Mouse (Mus musculus) central nervous system, embryonic 18 days (tissue): ENCODE measurements around the gene Zfp148. TPM values are rescaled to one million over a fixed set of nuclear protein-coding genes. Genes with fewer than 3 reads are reported as not detected.

Experiments
- polyA plus RNA-seq: library from polyadenylated mRNA; depleted of rRNA; stranded (reverse); fragments of >200 nt; gene quantifications from 2 replicates; pipeline ENCODE4 v1.2.3, GENCODE M21; 2012; rRNA removed

The Zfp148 gene
- 27.4 and 28.1 TPM in 2 replicates for polyA plus RNA-seq

GRCm38 (mm10) chr16:33379944-33380881, at the start of gene Zfp148:
Gene Zfp148 (plus strand): TSS chr16:33380836.

GRCm38 (mm10) chr16:33516807-33517565, 136.3 kb downstream of the Zfp148 start, which contains the start of gene Slc12a8:
Gene Slc12a8 (plus strand): TSS chr16:33517328.

Other genes starting within 250 kb of the Zfp148 start
- 15.4 and 16.6 TPM in 2 replicates for gene Osbpl11, start 195.8 kb upstream of the Zfp148 start, polyA plus RNA-seq
- 35.7 and 35.8 TPM in 2 replicates for gene Snx4, start 129.4 kb upstream of the Zfp148 start, polyA plus RNA-seq
- gene Slc12a8, start 136.5 kb downstream of the Zfp148 start, polyA plus RNA-seq = 1.0 and 1.3 TPM in 2 replicates